Mouse (Mus musculus) spleen, adult 2 months (tissue): Measurements from ENCODE around the gene Sp1.
A peak's percentile ranks its signal among the peaks of the same experiment; 100 is the strongest.

Source experiments
- CTCF ChIP-seq: fragments of 200-500 bp; IDR thresholded peaks from 2 replicates; pipeline ENCODE4 v1.5.1; 2011; ENCODE audit warnings: mild to moderate bottlenecking, inconsistent platforms; ENCODE audit not compliant: insufficient read depth, insufficient read length, insufficient replicate concordance; ENCODE audit errors: extremely low read depth
- POLR2A ChIP-seq: fragments of 200-500 bp; IDR thresholded peaks from 2 replicates; pipeline ENCODE4 v1.6.1; 2011; ENCODE audit warnings: low read depth, low read length, inconsistent platforms

DNA sequence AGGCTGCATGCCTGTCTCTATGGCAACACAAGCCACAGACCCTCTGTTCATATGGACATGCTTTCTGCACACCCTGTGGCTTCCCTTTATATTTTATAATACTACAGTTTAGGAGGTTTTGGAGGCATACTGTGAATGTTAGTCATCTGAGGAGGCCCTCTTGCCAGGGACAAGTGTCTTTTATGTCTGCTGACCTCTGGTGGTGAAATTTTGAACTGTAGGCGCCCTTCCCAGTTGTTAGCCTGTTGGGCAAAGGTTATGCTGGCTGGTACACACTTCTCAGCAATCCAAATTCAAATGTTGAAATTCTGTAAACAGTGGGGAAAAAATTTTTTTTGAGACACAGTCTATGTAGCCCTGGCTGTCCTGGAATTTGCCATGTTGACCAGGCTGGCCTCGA is 36.5 kb downstream of the Sp1 start:
- TF ChIP-seq POLR2A (no peak), CTCF (peak; percentile 44; the same call in 1 of the 2 replicates)
